Mouse (Mus musculus): ENCODE data around the gene Thsd7a.

GRCm38 (mm10) chr6:12488882-12489281 is 260.3 kb downstream of the Thsd7a start:
- TF ChIP-seq POLR2A (IDR thresholded peaks at IDR 0.05; ENCODE audit: extremely low read depth, insufficient read depth, low read length) (no peak), CTCF (IDR thresholded peaks at IDR 0.05; ENCODE audit: low read depth, low read length) (no peak)
